Mouse (Mus musculus) gastrocnemius, postnatal 36 days (tissue): Measurements from ENCODE around the gene Immp2l. TPM values are rescaled to one million over a fixed set of nuclear protein-coding genes. Genes with fewer than 3 reads are reported as not detected.

Source experiments
- DNase-seq, 2 experiments: peaks; one replicate each; pipeline ENCODE4 v3.0.0; 2022
- intact Hi-C: fragments of 180-260 bp; cut with DNase I; formaldehyde crosslinking; loops from one replicate; pipeline ENCODE4 v1.15.1; 2025
- total RNA-seq, 2 experiments: library from RNA; stranded (reverse); gene quantifications; 2 replicates each; pipeline ENCODE4 v1.2.3; 2021

The Immp2l gene
- total RNA-seq, 2 experiments from 2014 or later, result 8.9 to 14.0 TPM

DNA sequence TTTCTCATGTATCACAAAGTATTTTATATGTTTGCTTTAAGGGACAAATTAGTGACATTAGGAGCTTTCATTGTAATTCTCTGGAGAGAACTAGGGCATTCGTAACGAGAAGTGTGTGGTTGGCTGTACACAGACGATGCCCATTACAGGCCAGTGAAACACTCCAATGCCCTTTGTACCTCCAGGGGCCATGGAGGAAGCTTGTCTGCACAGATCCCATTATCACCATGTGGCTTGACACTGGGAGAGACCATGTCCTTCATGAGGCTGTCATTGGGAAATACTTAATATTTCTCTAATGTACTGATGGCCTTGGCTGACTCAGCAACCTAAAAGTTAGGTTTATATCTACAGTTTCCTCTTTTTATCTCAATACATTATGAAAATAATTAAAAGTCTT lies 111.0 kb downstream of the Immp2l start:
- DNase-seq, result no peak
- intact Hi-C loops, result no loop called here

GRCm38 (mm10) chr12:41159543-41159942 lies 135.7 kb downstream of the Immp2l start:
- intact Hi-C loops, result no loop called here
- DNase-seq, result no peak

- DNase-seq, result no peak
- intact Hi-C loops, result no loop called here
Observed at GRCm38 (mm10) chr12:41167802-41168201, 143.9 kb downstream of the Immp2l start.

GRCm38 (mm10) chr12:41170051-41170450 lies 146.2 kb downstream of the Immp2l start:
- DNase-seq, result no peak
- intact Hi-C loops, result no loop called here

DNA sequence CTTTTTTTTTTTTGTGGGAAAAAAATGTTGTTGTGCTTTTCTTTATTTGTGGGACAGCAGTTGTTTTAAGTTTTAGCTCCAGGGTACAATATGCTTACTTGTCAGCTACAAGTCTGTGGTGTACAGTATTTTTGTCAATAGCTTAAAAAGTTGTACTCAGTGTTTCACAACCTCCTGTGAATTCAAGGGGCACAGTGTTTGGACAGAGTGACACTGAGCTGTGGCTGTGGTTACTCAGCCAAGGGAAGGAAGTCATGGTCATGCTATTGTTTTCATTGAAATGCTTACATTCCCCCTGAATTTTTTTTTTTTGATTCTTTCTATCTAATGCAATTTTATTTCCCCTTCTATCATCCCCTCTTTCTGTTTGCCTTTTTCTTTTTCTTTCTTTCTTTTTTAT lies 159.0 kb downstream of the Immp2l start:
- intact Hi-C loops, result no loop called here

GRCm38 (mm10) chr12:41185060-41185459 lies 161.2 kb downstream of the Immp2l start:
- no peak for DNase-seq
- intact Hi-C loops, result no loop called here

More for the DNA sequence above, 159.0 kb downstream of the Immp2l start:
- no peak for DNase-seq

GRCm38 (mm10) chr12:41185509-41185908 lies 161.6 kb downstream of the Immp2l start:
- intact Hi-C loops, result no loop called here
- DNase-seq, result no peak

- no peak for DNase-seq
- intact Hi-C loops, result no loop called here
Observed at GRCm38 (mm10) chr12:41192829-41193228, 168.9 kb downstream of the Immp2l start.

- no peak for DNase-seq
- intact Hi-C loops, result no loop called here
Observed at GRCm38 (mm10) chr12:41196374-41196773, 172.5 kb downstream of the Immp2l start.

DNA sequence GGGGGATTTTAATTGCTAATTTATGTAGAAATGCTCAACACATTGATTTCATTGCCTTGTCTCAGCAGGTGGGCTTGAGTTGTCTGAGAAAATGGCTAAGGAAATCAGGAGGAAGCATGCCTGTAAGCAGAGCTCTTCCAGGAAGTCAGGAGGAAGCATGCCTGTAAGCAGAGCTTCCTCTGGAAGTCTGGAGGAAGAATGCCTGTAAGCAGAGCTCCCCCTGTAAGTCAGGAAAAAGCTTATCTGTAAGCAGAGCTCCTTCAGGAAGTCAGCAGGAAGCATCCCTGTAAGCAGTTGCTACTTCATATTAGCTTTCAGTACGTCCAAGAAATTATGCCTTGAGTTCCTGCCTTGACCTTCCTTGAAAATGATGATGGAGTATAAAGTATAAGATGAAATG lies 191.3 kb downstream of the Immp2l start:
- intact Hi-C loops, result no loop called here

DNA sequence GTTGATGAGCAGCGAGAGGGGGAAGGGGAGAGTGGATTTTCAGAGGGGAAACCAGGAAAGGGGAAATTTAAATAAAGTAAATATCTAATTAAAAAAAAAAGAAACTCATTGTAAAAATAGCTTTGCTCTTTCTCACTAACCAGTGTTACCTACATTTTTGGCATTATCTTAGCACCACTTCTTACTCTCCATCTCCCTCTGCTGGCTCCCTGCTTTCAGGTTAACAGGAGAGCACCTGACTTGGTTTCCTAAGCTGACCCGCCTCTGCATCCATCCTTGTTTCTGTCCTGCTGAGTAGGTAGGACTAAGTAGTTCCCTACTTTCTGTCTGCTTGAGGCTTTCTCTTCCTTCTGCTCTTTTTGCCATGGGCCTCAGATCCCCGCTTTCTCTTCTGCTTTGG lies 198.0 kb downstream of the Immp2l start:
- intact Hi-C loops, result no loop called here
- no peak for DNase-seq

More for the DNA sequence above, 191.3 kb downstream of the Immp2l start:
- DNase-seq, result no peak

DNA sequence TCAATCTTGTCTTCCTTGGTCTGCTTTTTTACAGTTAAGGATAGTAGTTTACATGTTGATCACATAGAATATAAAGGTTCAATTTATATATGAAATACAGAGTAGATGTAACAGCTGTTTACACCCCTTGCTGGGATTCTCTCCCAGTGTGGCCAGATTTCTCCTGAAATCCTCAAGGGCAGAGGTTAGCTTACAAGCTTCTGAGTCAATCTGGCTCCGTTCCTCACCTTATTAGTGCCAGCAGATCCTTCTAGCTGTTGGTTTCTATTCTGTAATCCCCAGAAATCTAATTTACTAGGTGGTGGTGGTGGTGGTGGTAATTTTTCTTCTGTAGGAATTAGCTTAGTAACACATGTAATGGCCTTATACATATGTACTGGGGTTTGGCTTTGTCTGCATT lies 199.8 kb downstream of the Immp2l start:
- intact Hi-C loops, result no loop called here
- no peak for DNase-seq

DNA sequence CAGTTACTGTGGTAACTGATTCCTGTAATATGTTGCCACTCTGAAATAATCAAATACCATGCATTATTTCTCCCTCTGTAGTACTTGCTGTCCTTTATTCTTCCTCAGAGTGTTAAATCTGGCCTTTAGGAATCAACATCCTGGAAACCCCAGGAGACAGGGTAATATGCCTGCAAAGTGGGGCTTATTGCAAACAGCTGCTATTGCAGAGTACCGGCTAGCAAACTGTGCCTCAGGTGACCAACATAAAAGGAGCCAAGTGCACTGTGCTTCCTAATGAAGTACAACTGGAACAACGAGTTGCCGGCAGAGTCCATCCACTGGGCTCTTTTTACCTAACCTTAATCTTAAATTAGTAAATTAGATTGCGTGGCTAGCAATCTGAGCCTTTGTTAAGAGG lies 200.6 kb downstream of the Immp2l start:
- intact Hi-C loops, result no loop called here
- DNase-seq, result no peak

DNA sequence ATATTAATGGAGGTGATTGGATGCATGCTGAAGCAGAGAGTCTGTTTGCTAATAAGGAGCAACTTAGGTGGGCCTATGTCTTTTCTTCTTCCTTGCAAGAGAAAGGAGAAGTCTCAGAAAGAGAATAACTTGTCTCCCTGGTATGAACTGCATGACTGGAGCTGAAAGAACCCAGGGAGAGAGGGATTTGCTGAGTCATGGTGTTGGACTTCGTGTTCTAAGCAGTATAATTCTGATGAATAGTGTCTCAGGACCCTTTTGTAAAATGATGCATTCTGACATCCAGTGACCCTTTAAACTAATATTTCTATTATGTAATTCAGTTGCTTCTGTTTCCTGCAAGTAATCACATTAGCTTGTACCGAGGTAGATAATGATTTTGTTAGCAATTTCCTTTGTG lies 208.1 kb downstream of the Immp2l start:
- no peak for DNase-seq
- intact Hi-C loops, result no loop called here

GRCm38 (mm10) chr12:41237880-41238279 lies 214.0 kb downstream of the Immp2l start:
- intact Hi-C loops, result no loop called here
- no peak for DNase-seq

GRCm38 (mm10) chr12:41241221-41241620 lies 217.3 kb downstream of the Immp2l start:
- intact Hi-C loops, result no loop called here
- no peak for DNase-seq

GRCm38 (mm10) chr12:41248254-41248653 lies 224.4 kb downstream of the Immp2l start:
- no peak for DNase-seq
- intact Hi-C loops, result no loop called here

DNA sequence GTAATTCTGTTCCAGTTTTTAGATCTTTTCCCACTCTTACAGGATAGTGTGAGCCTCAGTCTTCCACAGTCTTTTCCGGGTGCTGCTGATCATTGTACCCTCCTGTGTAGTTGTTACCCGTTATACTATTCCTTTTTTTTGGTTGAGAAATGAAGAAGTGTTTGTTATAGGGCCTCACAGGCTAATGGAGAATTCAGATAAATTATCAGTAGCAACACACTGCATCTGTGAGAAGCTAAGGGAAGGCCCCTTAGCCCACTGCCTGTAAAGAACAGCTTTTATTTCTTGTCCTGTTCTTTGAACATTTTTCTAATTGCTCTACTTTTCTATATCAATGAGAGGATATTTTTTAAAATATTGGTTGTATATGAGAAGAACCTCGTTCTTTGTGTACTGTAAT lies 226.2 kb downstream of the Immp2l start:
- intact Hi-C loops, result no loop called here
- no peak for DNase-seq

DNA sequence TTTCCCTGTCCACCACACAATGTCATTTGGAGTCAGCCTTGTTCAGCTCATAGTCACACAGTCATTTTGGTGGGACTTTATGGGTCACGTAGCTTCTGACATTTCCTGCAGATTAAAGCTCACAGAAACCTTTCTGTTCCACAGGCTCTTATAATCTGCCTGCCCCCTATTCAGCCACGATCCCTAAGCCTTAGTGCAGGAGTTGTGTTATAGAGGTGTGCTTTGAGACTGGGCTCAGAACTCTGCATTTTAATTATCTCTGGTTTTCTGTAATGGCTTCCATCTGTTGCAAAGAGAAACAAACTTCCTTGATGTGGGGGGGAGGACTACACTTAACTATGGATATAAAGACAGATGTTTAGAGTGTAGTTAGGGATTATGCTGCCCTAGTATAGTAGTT lies 234.0 kb downstream of the Immp2l start:
- intact Hi-C loops, result no loop called here
- no peak for DNase-seq

- intact Hi-C loops, result no loop called here
- no peak for DNase-seq
Observed at GRCm38 (mm10) chr12:41259608-41260007, 235.7 kb downstream of the Immp2l start.

DNA sequence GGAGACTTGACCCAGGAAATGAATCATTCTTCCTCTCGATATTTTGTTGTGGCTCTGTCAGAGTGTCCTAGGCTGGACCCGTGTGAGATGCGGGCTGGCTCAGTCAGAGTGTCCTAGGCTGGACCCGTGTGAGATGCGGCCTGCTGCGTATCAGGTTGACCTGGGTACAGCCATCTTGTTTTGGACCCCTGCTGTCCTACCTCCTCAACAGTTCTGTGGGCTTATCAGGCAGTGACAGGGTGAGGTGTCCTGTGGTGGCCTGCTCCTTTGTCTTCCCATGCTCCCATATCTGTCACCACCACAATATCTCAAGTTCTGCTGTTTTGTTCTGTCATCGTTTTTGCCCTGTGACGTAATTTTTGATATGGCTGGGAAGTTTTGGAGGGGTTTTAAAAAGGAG lies 250.2 kb downstream of the Immp2l start:
- intact Hi-C loops, result no loop called here
- no peak for DNase-seq

GRCm38 (mm10) chr12:41275361-41275760 lies 251.5 kb downstream of the Immp2l start:
- DNase-seq, result no peak
- intact Hi-C loops, result no loop called here

- intact Hi-C loops, result no loop called here
- no peak for DNase-seq
Observed at GRCm38 (mm10) chr12:41277896-41278295, 254.0 kb downstream of the Immp2l start.

GRCm38 (mm10) chr12:41289047-41289446 lies 265.2 kb downstream of the Immp2l start:
- intact Hi-C loops, result no loop called here
- no peak for DNase-seq
